Mouse (Mus musculus) spleen, postnatal 10 days (tissue): ENCODE measurements around the gene Nvl.

Experiments used
- DNase-seq, 2 experiments: peaks; one replicate each; pipeline ENCODE4 v3.0.0; 2021 to 2022; ENCODE audit warnings: low spot score in 2 of 2

Gene Nvl

DNA sequence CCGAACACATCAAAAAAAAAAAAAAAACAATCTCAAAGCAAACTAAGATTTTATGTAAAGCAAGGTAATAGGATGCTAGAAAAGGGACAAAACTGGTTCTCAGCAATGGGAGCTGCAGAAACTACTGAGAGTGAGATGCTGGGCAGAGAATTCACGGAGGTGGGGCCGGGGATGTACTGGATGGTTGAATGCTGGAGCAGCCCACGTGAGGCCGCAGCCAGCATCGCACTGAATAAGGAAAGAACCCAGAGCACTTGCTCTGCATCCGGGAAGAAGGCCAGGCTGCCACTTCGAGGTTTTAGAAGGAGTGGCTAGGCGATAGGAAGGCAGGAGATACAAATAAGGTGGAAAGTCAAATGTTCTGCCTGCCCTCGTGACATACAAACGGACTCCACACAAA lies 74.3 kb downstream of the Nvl start:
- no peak for DNase-seq

GRCm38 (mm10) chr1:181068344-181068743 lies 75.7 kb downstream of the Nvl start:
- DNase-seq: no peak

GRCm38 (mm10) chr1:181064648-181065047 lies 79.4 kb downstream of the Nvl start:
- no peak for DNase-seq

DNA sequence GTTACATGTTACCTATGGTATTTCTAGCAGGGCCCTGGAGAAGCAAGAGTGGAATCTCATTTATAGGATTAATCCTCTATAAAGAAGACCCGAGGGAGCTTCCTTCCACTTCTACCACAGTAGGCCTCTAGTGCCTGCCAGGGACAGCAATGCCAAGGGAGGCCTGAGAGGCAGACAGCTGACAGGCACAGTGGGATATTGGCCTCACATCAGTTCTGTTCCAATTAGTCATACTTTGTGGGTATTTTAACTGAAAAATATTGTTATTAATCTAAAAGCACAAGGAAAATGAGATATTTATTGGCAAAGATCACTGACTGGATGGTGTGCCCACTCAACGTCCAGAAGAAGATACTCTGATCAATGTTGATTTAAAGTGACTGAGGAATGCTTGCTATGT lies 80.0 kb downstream of the Nvl start:
- no peak for DNase-seq

- no peak for DNase-seq
Observed at GRCm38 (mm10) chr1:181061784-181062485, 82.1 kb downstream of the Nvl start.

DNA sequence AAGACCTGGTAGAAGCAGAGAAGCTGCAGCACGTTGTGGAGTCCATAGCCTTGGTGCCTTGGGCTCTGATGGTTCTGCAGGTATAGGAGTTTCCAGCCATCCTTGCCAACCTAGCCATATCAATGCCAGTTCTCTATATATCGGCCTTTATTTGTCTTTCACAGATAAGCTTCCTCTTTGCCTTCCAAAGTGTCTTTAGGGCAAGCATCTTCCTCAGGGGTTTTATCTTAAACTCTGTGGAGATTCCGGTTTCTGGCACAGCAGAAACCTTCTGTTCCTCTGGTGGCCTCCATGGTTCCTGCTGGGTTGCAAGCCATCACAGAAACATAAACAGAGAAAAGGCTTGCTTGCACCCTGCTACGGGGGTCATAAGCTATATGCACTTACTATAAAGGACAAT lies 91.1 kb downstream of the Nvl start:
- DNase-seq: no peak

DNA sequence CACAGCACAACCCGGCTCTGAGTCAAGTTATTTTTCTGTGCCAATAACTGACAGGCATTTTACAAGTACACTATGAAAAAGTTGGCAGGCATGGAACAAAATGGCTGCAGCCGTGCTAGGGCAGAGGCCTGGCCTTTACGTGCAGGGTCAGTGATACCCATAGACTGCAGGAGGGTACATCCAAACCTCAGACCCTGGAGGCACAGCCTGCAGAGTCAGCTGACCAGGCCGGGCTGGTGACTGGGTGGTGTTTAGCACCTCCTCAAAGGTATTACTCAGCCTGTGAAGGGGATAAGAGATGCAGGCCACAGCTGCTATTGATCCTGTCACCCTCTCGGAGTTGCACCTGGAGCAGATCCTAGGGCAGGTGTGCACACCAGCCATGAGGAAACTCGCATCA lies 93.1 kb downstream of the Nvl start, which contains the start of gene 9130409I23Rik:
Gene 9130409I23Rik (plus strand): TSS at position 301 of the 400 bp plus-strand sequence.
- DNase-seq: no peak

GRCm38 (mm10) chr1:181049328-181049842 lies 94.6 kb downstream of the Nvl start:
- DNase-seq: no peak

GRCm38 (mm10) chr1:181047520-181047919 lies 96.5 kb downstream of the Nvl start:
- no peak for DNase-seq

DNA sequence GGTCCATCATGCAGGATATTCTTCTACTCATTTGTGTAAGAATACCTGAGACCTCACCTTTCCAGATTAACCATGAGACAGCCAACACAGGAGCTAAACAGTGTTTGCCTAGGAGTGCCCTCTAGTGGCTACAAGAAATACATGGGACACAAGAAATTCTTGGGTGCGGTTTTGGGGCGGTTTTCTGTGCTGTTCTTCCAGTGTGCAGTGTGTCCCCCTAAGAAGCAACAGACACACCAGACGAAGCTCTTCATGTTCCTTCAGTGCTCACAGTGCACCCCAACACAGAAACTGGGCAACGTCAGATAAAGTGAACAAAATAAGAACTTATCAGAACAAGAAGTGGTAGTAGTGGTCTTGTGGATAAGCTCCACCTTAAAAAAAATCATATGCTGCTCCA lies 104.4 kb downstream of the Nvl start:
- peak in 1 of 2 experiments; percentile 36 for DNase-seq

DNA sequence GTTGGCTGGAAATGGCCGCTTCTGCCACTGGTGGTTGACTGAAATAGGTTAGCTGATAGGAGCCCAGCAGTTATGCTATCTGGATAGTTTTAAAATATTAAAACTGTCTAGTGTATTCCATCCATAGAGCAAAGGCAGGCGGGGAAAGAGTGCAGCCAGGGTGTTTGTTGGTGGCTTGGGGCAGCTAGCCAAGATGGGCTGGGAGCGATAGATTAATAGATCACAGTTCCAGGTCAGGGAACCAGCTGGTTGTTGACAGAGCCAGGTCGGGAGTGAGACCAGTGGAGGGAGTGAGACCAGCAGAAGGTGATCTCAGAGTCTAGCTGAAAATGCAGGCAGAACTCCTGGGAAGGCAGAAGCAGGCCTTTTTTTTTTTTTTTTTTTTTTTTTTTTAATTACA lies 106.4 kb downstream of the Nvl start:
- no peak for DNase-seq
